Mouse (Mus musculus) B cell, adult 67 days (primary cell): Measurements from ENCODE around the gene Pou4f2. TPM values are rescaled to one million over a fixed set of nuclear protein-coding genes. Genes with fewer than 3 reads are reported as not detected.

Source experiments
- total RNA-seq, 2 experiments: library from RNA; stranded (reverse); gene quantifications; 4 replicates each; pipeline ENCODE4 v1.2.4; 2023

Gene Pou4f2
- not detected for total RNA-seq

DNA sequence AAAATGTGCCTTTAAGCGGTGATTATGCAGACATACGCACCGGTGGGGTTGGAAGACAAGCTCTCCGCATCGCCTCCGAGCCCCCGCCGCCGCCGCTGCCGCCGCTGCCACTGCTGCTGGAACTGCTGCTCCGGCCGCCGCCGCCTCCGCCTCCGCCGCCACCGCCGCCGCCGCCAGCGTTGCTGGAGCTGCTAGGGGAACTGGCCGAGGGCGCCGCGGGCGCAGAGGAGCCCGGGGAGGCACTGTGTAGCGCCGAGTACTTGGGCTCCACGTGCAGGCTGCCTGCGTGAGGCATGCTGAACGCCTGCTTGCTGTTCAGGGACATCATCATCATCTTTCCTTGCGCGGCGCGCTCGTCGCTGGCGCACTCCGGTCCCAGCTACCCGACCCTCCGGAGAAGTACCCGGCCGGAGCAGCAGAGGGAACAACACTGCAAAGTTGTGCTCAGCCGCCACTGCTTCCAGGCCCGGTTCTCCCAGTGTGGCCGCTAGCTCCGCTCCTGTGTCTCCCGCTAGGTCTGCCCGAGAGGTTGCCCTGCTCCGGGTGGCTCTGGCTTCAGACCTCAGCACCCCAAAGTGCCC, at the start of gene Pou4f2:
TSS of gene Pou4f2 (minus strand) at position 575 of the 581 bp plus-strand sequence.

Other genes starting within 250 kb of the Pou4f2 start
- not detected for gene Ttc29, start 223.3 kb downstream of the Pou4f2 start, total RNA-seq
- gene Rbmxl1, start 72.3 kb upstream of the Pou4f2 start, total RNA-seq: 10 to 100 TPM; 92.6 to 98.3 TPM
- gene Slc10a7, start 72.7 kb upstream of the Pou4f2 start, total RNA-seq: 10 to 100 TPM; 38.2 to 42.6 TPM